Mouse (Mus musculus): Measurements from ENCODE around the gene Tmem86b. TPM values are rescaled to one million over a fixed set of nuclear protein-coding genes. Genes with fewer than 3 reads are reported as not detected.

The Tmem86b gene
- polyA plus RNA-seq, 1 experiment from 2014 or later: 0.80 TPM

DNA sequence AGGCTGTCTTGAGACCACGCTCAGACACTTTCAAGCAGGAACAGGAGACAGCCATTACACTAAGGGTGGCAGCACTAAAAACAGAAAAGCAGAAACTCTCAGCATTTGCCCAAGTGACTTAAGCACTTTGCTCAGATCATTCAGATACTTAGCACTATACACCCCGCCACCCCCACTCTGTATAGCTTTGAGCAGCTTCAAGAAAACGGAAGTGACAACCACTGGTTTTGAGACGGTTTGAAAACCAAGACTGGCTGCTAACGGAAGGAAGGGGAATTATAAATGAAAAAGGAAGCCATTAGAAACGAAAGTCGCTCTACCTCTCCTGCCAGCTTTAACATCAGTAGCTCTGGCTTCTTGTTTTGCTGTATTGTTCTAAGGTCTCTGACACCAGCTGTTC, 22.6 kb upstream of the Tmem86b start:
- Histone ChIP-seq H3K27me3 (ENCODE audit: insufficient read depth, low read length) (no peaks in the 10 kb centered on the region), H3K4me3 (replicated peaks; ENCODE audit: low read depth, low read length) (no peak overlapping the region), H3K9me3 (replicated peaks; ENCODE audit: low read length) (no peaks in the 10 kb centered on the region), H3K9ac (ENCODE audit: low read depth, low read length) (no peak overlapping the region), H3K4me1 (replicated peaks; ENCODE audit: insufficient read depth, low read length) (peaks cover 23% of the 10 kb centered on the region; the same call in 1 of the 2 replicates), H3K27ac (no peak overlapping the region), H3K36me3 (ENCODE audit: insufficient read depth, low read length) (0 out of 2 replicates have a peak, but pooled peaks cover 3% of the 10 kb centered on the region), H3K4me2 (ENCODE audit: low read length) (no peak overlapping the region)
- TF ChIP-seq CTCF (IDR thresholded peaks at IDR 0.05; ENCODE audit: low read depth): no peak
- DNase-seq (ENCODE audit: low spot score) (peak; percentile 10), ATAC-seq (replicated peaks; ENCODE audit: low FRiP score, low read depth) (no peak)
- 78% methylated on average over 7 of the region's 7 CpGs for WGBS

DNA sequence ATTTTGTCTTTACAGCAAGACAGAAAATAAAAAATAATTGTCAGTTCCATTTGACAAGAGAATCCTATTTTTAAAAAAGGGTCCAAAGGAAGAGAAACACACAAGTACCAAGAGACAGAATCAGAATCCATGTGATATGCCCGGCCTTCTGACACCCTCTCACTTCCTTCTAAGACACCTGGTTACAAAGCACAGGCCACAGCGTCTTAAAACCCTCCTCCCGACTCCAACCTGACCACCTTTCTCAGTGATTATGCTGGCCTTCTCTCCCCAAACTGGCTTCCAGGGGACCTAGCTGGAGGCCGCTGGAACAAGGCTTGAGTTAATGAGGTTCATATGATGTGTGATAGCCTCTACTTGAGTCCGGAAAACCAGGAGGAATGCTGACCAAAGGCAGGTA, 22.1 kb upstream of the Tmem86b start:
- Histone ChIP-seq H3K4me2 (ENCODE audit: low read length) (no peak overlapping the region), H3K9ac (ENCODE audit: low read depth, low read length) (no peak overlapping the region), H3K4me1 (replicated peaks; ENCODE audit: insufficient read depth, low read length) (peaks cover 23% of the 10 kb centered on the region; the same call in 1 of the 2 replicates), H3K36me3 (ENCODE audit: insufficient read depth, low read length) (0 out of 2 replicates have a peak, but pooled peaks cover 3% of the 10 kb centered on the region), H3K27ac (no peak overlapping the region), H3K27me3 (ENCODE audit: insufficient read depth, low read length) (no peaks in the 10 kb centered on the region), H3K9me3 (replicated peaks; ENCODE audit: low read length) (no peaks in the 10 kb centered on the region), H3K4me3 (replicated peaks; ENCODE audit: low read depth, low read length) (no peak overlapping the region)
- ATAC-seq (replicated peaks; ENCODE audit: low FRiP score, low read depth) (no peak), DNase-seq (ENCODE audit: low spot score) (no peak)
- 83% methylated on average over 5 of the region's 5 CpGs for WGBS
- TF ChIP-seq CTCF (IDR thresholded peaks at IDR 0.05; ENCODE audit: low read depth): no peak

DNA sequence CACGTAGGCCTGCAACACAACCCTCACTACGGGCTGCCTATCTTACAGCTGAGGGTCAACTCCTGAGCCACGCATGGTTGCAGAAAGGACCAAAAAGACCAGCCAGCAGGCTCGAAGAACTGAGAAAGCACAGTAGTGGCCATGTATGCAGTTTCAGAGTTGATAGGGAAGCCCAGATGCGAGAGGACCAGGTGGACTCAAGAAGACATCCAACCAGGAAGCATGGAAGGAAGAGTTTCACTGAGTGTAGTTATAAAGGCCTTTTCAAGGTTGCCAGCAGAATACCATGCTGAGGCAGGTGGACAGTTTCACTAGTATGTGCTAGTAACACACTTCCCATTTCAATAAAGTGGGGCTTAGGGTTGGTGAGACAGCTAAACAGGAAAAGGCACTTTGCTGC, 21.5 kb upstream of the Tmem86b start:
- H3K4me3 ChIP-seq (replicated peaks; ENCODE audit: low read depth, low read length): no peak overlapping the region
- peaks cover 23% of the 10 kb centered on the region; the same call in 1 of the 2 replicates for H3K4me1 ChIP-seq (replicated peaks; ENCODE audit: insufficient read depth, low read length)
- no peak overlapping the region for H3K4me2 ChIP-seq (ENCODE audit: low read length)
- H3K27ac ChIP-seq: no peak overlapping the region
- H3K27me3 ChIP-seq (ENCODE audit: insufficient read depth, low read length): no peaks in the 10 kb centered on the region
- no peaks in the 10 kb centered on the region for H3K9me3 ChIP-seq (replicated peaks; ENCODE audit: low read length)
- H3K9ac ChIP-seq (ENCODE audit: low read depth, low read length): no peak overlapping the region
- 86% methylated on average over 5 of the region's 5 CpGs for WGBS
- DNase-seq (ENCODE audit: low spot score) (no peak), ATAC-seq (replicated peaks; ENCODE audit: low FRiP score, low read depth) (no peak)
- 0 out of 2 replicates have a peak, but pooled peaks cover 3% of the 10 kb centered on the region for H3K36me3 ChIP-seq (ENCODE audit: insufficient read depth, low read length)
- TF ChIP-seq CTCF (IDR thresholded peaks at IDR 0.05; ENCODE audit: low read depth): no peak

DNA sequence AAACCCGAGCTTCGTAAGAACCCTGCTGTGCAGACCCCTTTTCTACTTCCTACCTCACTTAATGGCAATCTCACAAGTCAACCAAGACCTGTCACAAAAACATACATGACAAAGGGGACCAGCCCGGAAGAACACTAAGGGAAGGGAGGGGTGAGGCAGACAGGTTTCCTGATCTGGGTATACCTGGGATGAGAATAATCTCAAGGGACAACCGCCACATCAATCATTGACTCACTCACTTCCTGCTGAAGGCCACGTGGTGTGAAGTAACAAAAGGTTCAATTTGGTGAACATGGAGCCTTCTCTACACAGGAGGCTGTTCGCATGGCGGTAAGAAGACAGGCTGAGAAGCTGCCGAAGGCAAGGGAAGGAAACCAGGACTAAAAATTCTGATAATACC, 20.4 kb upstream of the Tmem86b start:
- no peak for ATAC-seq (replicated peaks; ENCODE audit: low FRiP score, low read depth)
- Histone ChIP-seq H3K4me2 (ENCODE audit: low read length) (no peak overlapping the region), H3K4me1 (replicated peaks; ENCODE audit: insufficient read depth, low read length) (peaks cover 14% of the 10 kb centered on the region; the same call in 1 of the 2 replicates), H3K9ac (ENCODE audit: low read depth, low read length) (no peak overlapping the region), H3K9me3 (replicated peaks; ENCODE audit: low read length) (no peaks in the 10 kb centered on the region), H3K27ac (no peak overlapping the region), H3K4me3 (replicated peaks; ENCODE audit: low read depth, low read length) (no peak overlapping the region), H3K36me3 (ENCODE audit: insufficient read depth, low read length) (peaks cover 5% of the 10 kb centered on the region; the same call in 1 of the 2 replicates), H3K27me3 (ENCODE audit: insufficient read depth, low read length) (no peaks in the 10 kb centered on the region)
- DNase-seq (ENCODE audit: low spot score): no peak
- 69% methylated on average over 8 of the region's 8 CpGs for WGBS
- TF ChIP-seq CTCF (IDR thresholded peaks at IDR 0.05; ENCODE audit: low read depth): no peak

DNA sequence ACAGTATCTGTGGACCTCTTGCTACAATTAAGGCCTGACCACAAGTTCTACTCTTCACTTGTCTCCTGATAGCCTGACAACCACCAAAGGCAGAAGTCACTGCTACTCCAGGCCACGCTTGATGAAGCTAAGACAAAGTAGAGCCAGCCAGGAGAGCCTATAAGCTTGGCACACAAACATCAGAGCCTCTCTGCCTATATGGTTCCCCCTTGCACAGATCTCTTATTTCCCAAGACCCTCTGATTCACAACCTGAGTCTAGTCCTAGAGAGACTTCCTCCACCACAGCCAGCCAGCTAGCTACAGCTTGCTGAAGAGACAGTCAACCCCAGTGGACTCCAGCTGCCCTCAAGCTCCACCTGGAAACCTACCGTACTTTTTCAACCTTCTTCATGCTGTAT, 16.8 kb upstream of the Tmem86b start:
- no peak overlapping the region for H3K4me3 ChIP-seq (replicated peaks; ENCODE audit: low read depth, low read length)
- TF ChIP-seq CTCF (IDR thresholded peaks at IDR 0.05; ENCODE audit: low read depth): no peak
- H3K27ac ChIP-seq: no peak overlapping the region
- WGBS: 89% methylated on average over 2 of the region's 2 CpGs
- DNase-seq (ENCODE audit: low spot score) (no peak), ATAC-seq (replicated peaks; ENCODE audit: low FRiP score, low read depth) (no peak)
- H3K4me2 ChIP-seq (ENCODE audit: low read length): no peak overlapping the region
- no peaks in the 10 kb centered on the region for H3K27me3 ChIP-seq (ENCODE audit: insufficient read depth, low read length)
- peaks cover 24% of the 10 kb centered on the region for H3K36me3 ChIP-seq (ENCODE audit: insufficient read depth, low read length)
- H3K9ac ChIP-seq (ENCODE audit: low read depth, low read length): no peak overlapping the region
- H3K4me1 ChIP-seq (replicated peaks; ENCODE audit: insufficient read depth, low read length): no peaks in the 10 kb centered on the region
- H3K9me3 ChIP-seq (replicated peaks; ENCODE audit: low read length): no peaks in the 10 kb centered on the region

DNA sequence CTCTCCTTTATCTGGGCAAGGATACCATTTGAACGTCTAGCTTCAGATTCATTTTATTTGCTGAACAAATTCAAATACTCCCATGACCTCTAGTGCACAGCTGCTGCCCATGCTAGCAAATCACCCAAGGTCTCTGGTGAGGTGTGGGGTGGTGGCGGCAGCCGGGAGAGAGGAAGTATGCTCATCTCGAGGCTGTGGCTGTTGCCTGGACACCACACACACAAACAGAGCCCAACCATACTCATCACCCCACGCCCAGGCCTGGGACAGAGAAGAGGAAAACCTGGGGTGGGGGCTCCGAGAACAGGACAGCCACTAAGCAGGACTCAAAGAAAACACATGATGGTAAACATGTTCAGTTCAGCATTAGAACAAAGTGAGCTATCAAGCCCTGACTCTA, 16.1 kb upstream of the Tmem86b start:
- Histone ChIP-seq H3K4me2 (ENCODE audit: low read length) (no peak overlapping the region), H3K27ac (no peak overlapping the region), H3K9ac (ENCODE audit: low read depth, low read length) (no peak overlapping the region), H3K9me3 (replicated peaks; ENCODE audit: low read length) (no peaks in the 10 kb centered on the region), H3K4me3 (replicated peaks; ENCODE audit: low read depth, low read length) (no peak overlapping the region), H3K4me1 (replicated peaks; ENCODE audit: insufficient read depth, low read length) (no peaks in the 10 kb centered on the region), H3K36me3 (ENCODE audit: insufficient read depth, low read length) (peaks cover 30% of the 10 kb centered on the region), H3K27me3 (ENCODE audit: insufficient read depth, low read length) (no peaks in the 10 kb centered on the region)
- no peak for ATAC-seq (replicated peaks; ENCODE audit: low FRiP score, low read depth)
- TF ChIP-seq CTCF (IDR thresholded peaks at IDR 0.05; ENCODE audit: low read depth): no peak
- DNase-seq (ENCODE audit: low spot score): no peak
- WGBS: 48% methylated on average over 6 of the region's 6 CpGs

DNA sequence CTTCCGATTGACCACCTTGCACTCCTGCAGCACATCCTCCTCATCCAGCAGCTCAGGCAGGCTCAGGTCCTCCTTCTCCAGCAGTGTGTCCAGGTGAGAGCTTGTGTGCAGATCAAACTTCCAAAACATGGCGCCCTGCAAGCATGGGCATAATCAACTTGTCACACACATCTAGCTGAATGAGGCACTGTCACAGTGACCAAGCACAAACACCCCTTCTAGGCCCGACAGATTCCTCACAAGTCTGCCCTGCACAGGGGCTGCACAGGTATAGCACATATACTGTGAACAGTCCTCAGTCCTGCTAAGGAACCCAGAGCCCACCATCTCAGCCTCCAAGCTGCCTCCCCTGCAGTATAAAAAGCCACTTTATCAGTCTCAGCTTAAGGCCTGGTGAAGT, 15.6 kb upstream of the Tmem86b start:
- H3K4me1 ChIP-seq (replicated peaks; ENCODE audit: insufficient read depth, low read length): no peaks in the 10 kb centered on the region
- H3K27me3 ChIP-seq (ENCODE audit: insufficient read depth, low read length): no peaks in the 10 kb centered on the region
- no peaks in the 10 kb centered on the region for H3K9me3 ChIP-seq (replicated peaks; ENCODE audit: low read length)
- H3K27ac ChIP-seq: no peak overlapping the region
- no peak for ATAC-seq (replicated peaks; ENCODE audit: low FRiP score, low read depth)
- 80% methylated on average over 3 of the region's 3 CpGs for WGBS
- H3K4me2 ChIP-seq (ENCODE audit: low read length): no peak overlapping the region
- no peak for DNase-seq (ENCODE audit: low spot score)
- TF ChIP-seq CTCF (IDR thresholded peaks at IDR 0.05; ENCODE audit: low read depth): no peak
- H3K9ac ChIP-seq (ENCODE audit: low read depth, low read length): no peak overlapping the region
- no peak overlapping the region for H3K4me3 ChIP-seq (replicated peaks; ENCODE audit: low read depth, low read length)
- peaks cover 34% of the 10 kb centered on the region for H3K36me3 ChIP-seq (ENCODE audit: insufficient read depth, low read length)
